Mouse (Mus musculus): ENCODE measurements at regions not wholly inside any gene's neighbourhood (a gene's known extent, or its start where the extent isn't known, plus 50 kb on each side); places are given as distances from the start of the nearest gene placed in this dataset.

DNA sequence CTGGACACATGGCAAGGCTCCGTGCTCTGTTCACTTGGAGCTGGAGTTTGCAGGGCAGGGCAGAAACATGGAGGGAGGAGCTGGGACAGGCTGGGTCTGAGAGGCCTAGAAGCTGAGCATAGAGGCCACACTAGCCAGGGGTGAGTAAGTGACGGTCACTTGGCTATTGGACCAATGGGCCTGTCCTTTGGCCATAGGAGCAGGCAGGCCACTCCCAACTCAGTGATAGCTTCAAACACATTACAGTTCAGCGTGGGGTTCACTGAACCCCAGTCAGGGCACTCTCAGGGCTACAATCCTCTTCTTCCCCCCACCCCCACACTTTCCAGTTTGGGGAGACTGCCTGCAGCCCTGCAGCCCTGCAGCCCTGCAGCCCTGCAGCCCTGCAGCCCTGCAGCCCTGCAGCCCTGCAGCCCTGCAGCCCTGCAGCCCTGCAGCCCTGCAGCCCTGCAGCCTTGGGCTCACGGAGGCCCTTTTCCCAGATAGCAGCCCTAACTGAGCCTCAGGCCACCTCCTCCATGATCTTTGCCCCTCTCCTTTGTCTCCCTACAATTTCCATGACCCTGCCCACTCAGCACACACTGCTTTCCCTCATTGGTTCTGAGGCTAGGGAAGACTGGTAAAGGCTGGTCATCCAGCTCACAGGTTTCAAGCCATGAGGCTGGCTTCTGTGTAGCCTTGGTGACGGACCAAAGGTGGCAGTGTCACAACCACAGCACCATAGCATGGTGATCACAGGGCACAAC, 285.3 kb downstream of the Cdh26 start:
- no peak for DNase-seq

- DNase-seq: no peak
Measured at GRCm38 (mm10) chr2:178718048-178718447, 287.7 kb downstream of the Cdh26 start.

DNA sequence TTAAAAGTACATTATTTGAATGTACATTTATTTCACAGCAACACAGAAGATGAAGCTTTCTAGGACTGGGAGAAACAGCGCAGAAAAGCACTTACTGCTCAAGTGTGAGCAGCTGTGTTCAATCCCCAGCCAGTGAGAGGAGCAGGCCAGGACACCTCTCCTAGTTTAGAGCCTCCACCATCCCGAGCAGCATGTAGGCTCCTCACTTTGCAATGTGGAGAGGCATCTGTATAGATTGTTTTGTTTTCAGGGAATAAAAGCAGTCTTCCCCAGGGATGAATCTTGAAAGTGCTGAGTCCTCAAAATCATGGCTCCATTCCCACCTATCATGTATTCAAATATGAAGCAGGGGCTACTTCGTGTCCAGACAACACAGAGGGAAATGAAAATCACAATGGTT, 293.1 kb downstream of the Cdh26 start:
- DNase-seq: no peak

DNA sequence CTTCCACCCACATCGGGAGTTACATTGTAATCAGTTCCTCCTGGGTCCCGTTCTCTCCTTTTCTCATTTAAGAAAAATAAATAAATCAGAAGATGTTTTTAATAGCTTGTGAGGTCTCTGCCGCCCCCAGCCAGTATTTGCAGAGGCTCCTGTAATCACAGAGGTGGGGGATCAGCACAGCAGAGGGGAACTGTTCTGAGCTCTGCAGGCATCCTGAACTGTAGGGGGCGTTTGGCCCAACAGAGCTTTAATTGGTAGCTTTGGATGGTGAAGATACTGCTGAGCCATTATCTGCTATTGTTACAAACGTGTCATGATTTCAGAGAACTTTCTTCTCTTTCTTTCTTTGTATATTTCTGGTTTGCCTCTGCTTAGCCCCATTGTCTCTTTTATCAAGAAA, 293.9 kb downstream of the Cdh26 start:
- DNase-seq: no peak

DNA sequence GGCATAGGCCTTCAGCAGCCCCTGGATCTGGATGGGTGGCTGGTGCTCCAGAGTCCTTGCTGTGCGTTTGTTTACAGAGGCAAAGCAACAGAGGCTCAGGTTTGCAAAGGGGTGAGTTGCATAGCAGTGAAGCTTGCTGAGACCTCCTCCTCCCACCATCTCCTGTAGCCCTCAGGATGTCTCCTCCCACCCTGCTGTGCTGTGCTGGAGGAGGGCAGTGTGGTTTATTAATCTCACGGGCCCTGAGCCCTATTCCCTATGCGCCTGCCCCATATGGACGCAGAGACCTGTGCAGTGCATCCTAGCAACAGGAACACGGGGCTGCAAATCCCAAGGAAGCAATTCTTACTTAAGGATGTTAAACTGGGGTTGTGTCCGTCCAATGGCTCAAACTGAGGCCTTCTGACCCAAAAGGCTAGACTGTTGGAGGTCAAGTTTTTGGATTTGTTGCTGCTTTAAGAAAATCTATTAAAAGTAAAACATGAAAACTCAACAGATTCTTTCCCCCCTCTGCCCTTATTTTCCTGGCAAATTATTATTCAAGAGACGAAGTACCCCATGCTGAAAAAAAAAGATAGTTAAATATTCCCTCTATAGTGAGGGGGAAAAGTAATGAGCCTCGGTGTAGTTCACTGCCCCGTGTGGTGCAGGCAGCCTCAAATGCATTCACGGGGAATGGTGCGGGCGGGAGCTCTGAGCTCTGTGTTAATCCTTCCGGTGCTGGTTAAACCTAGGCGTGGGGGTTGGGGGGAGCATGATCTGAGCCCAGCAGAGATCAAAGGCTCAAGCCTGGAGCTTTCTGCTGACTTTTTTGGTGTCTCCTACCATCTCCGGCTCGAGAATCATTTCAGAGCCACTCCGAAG, 297.8 kb downstream of the Cdh26 start:
- DNase-seq: peak; percentile 18

DNA sequence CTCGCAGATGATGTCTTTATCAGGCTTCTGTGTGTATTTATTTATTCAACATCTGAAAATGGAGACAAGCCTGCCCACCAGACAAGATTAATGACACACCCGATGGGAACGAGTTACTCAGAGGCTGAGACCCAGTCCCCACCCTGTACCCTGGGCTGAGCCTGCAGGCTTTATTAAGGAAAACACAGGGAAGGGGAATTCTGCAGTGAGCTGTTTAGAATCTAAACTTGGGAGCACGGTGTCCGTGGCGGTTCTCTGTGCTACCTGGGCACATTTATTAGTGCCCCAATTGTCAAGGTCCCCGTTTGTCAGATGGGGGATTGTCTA, 298.4 kb downstream of the Cdh26 start:
- no peak for DNase-seq

DNA sequence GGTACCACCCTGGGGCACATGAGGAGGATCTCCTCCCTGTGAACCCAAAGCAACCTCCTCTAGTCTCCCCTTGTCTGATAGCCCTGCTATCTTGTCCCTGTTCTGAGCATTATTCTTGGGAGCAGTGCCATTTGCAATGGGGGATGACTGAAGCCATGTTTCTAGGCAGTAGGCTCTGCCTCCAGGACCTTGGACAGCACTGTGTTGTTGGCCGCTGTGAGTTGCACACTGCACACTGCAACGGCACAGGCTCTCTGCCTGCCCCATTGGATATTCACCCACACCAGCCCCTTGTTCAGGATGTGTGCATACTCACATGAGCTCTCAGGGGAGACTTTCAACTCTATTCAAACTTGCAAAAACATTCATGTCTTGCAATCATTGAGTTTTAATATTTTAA, 304.8 kb downstream of the Cdh26 start:
- DNase-seq: peak; percentile 60

DNA sequence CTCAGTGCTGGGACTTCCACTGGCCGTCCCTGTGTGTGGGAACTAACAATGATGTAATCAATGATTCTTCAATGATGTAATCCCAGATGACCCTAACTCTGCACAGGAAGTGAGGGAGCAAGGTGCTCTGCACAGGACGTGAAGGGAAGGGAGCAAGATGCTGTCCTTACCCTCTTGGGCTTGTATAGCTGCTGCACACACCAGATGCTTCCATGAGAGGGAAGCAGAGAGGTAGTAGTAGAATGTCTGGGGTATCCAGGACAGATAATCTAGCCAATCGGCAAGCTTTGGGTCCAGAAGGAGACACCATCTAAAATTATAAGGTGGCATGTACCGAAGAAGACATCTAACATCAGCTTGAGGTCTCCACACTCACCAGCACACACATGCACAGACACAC, 314.3 kb downstream of the Cdh26 start:
- no peak for DNase-seq

- no peak for DNase-seq
Measured at GRCm38 (mm10) chr2:178745296-178746015, 315.1 kb downstream of the Cdh26 start.

GRCm38 (mm10) chr2:178751247-178751646, 320.9 kb downstream of the Cdh26 start:
- no peak for DNase-seq

DNA sequence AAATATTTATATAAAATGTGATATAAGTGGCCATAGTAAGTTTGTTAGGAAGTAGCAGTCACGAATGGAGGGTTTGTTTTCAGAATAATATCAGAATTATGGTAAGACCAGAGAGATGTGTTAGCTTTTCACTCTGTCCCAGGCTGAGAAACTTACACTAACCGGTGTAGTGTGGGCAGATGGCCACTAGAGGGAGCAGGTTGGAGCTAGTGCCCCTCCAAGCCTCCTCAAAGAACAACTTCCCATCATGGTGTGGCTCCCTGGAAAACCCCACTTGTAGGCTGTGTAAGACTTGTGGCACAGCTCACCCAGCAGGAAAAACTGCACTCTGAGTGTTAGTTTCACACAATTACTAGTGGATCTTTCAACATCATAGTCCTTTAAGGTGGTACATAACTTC, 328.0 kb downstream of the Cdh26 start:
- DNase-seq: peak; percentile 80

- no peak for DNase-seq
Measured at GRCm38 (mm10) chr2:178768526-178768925, 338.2 kb downstream of the Cdh26 start.

DNA sequence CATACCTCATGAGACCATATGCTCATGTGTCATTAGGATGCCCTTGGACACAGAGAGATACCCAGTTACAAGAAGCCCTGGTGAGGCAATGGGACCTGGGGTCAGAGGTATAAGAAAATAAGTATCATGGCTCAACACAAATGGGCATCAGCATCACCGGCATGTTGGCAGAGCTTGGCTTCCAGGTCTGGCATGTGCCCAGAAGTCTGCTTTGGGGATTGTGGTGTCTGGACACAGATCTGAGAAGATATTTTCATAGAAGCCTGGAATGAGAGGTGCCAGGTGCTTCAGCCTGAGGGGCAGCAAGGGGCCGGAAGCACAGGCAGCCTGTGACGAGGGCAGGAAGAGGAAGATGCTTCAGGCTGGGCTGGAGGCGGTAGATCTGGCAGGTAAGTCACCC, 338.7 kb downstream of the Cdh26 start:
- no peak for DNase-seq

GRCm38 (mm10) chr2:178771435-178771834, 341.1 kb downstream of the Cdh26 start:
- DNase-seq: peak; percentile 7

DNA sequence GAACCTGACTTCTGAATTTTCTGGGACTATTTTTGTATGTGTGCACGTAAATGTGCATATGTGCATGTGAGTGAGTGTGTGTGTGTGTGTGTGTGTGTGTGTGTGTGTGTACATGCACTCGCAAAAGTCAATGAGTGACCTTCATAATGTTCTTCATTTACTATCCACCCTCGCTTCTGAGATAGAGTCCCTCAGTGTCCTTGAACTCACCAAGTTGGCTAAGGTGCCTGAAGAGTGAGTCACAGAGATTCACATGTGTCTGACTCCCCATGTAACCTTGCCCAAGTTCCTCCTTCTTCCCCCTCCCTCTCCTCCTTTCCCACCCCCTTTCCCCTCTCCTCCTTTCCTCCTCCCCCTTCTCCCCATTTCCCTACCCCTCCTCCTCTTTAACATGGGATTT, 341.6 kb downstream of the Cdh26 start:
- DNase-seq: peak; percentile 32

GRCm38 (mm10) chr2:178784822-178785589, 354.7 kb downstream of the Cdh26 start:
- no peak for DNase-seq

- DNase-seq: no peak
Measured at GRCm38 (mm10) chr2:178785843-178786242, 355.5 kb downstream of the Cdh26 start.

DNA sequence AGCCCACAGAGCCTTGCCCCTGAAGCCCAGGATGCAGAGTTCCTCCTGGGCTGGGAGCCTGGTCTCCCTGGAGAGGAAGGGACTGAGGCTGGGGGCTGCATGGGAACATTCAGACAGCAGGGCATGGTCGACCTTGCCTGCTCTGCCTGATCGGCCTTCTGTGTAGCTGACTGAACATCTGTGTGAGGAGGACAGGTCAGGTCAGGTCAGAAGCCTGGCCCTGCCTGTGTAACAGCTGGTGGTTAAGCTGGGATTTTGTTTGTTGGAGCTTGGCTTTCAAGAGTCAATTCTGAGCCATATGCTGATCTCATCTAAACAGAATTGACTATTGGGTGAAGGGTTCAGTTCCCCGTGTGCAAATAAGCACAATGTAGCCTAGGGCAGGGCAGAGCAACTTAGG, 365.5 kb downstream of the Cdh26 start:
- DNase-seq: no peak

DNA sequence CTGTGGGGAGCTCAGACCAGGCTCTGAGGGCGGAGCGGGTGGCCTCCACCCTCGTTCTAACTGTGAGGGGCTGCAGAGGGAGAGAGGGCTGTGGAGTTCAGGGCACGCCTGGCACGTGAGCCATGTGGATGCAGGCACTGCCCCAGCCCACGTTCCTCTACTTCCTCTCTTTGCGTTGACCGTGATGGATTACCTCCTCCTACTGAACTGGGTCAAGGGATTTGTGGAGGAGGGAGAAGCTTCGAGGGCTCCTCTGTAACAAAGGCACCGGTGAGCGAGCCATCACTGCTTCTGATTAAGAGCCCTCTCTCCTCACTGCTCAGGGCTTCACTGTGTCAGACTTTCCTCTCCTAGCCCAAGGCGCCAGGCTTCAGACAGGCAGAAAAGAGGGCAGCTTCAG, 371.1 kb downstream of the Cdh26 start:
- peak; percentile 29 for DNase-seq

DNA sequence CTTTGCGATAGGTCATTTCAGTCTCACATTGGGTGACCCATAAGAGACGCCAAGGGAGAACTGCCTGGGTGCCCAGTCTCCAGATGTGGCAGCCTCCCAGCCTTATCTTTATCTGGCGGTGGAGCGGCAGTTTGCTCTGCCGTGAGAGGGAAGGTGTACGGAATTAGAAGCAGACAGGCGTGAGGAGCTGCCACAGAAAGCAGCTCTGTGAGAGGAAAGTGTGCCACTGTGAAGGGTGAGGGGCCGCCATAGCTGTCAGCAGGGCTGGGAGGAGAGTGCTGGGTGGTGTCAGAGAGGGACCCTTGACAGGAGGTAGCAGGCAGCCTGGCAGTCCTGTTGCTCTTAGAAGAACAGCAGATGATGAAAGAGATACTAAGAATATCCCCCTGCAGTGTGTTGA, 375.0 kb downstream of the Cdh26 start:
- no peak for DNase-seq

DNA sequence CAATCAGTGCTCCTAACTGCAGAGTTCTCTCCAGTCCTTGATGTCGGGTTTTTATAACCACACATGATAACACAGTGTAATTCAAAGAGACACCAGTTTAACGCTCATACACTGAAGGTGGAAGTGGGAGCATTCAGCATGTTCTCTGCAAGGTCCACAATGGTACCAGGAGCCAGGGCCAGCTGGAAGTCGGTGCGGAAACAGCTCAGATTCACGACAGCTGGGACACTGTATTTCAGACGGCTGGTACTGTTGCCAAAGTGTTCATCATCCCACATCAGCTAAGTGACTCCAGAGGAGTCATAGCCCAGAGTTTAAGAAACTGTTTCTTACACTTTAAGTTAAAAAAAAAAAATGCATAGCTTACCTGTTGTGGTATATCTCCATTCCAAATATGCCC, 391.2 kb downstream of the Cdh26 start:
- DNase-seq: no peak

GRCm38 (mm10) chr2:178830313-178830712, 400.0 kb downstream of the Cdh26 start:
- no peak for DNase-seq
